Mouse (Mus musculus) kidney, embryonic 14.5 days (tissue): Measurements from ENCODE around the gene Polr2e. TPM values are rescaled to one million over a fixed set of nuclear protein-coding genes. Genes with fewer than 3 reads are reported as not detected.

Experiments
- ATAC-seq: fragments of 200-750 bp; cut with Nextera tagmentation; 2 replicates; pipeline ENCODE4 v1.8.0; 2017; ENCODE audit warnings: moderate number of reproducible peaks, mild to moderate bottlenecking, moderate TSS enrichment, moderate library complexity; ENCODE audit not compliant: low FRiP score, low TSS enrichment
- H3K27ac ChIP-seq: fragments of 300-500 bp; sonication (generic); 2 replicates; pipeline ENCODE4 v1.5.1; 2014; ENCODE audit warnings: low read depth, mild to moderate bottlenecking, low read length, moderate library complexity, mixed read lengths
- H3K27me3 ChIP-seq: fragments of 300-500 bp; sonication (generic); 2 replicates; pipeline ENCODE4 v1.6.1; 2014; ENCODE audit warnings: mild to moderate bottlenecking, low read length; ENCODE audit not compliant: control insufficient read depth, insufficient read depth
- H3K36me3 ChIP-seq: fragments of 300-500 bp; sonication (generic); 2 replicates; pipeline ENCODE4 v1.6.1; 2014; ENCODE audit warnings: low read length, mixed read lengths; ENCODE audit not compliant: control insufficient read depth, insufficient read depth
- H3K4me1 ChIP-seq: fragments of 300-500 bp; sonication (generic); 2 replicates; pipeline ENCODE4 v1.6.1; 2014; ENCODE audit warnings: low read length, mixed read lengths; ENCODE audit not compliant: control insufficient read depth, insufficient read depth
- H3K4me2 ChIP-seq: fragments of 300-500 bp; sonication (generic); replicated peaks from 2 replicates; pipeline ENCODE4 v1.6.1; 2014; ENCODE audit warnings: low read depth, mild to moderate bottlenecking, low read length
- H3K4me3 ChIP-seq: fragments of 300-500 bp; sonication (generic); 2 replicates; pipeline ENCODE4 v1.5.1; 2014; ENCODE audit warnings: mild to moderate bottlenecking, low read length
- H3K9ac ChIP-seq: fragments of 300-500 bp; sonication (generic); 2 replicates; pipeline ENCODE4 v1.6.1; 2014; ENCODE audit warnings: low read depth, mild to moderate bottlenecking, low read length, moderate library complexity
- H3K9me3 ChIP-seq: fragments of 300-500 bp; sonication (generic); 2 replicates; pipeline ENCODE4 v1.6.1; 2016; ENCODE audit warnings: low read length; ENCODE audit not compliant: control insufficient read depth
- WGBS: fragments of 180-500 bp; shearing (Covaris S2); extraction: QIAGEN DNeasy Blood & Tissue Kit; methylation state at CpG from one replicate; pipeline ENCODE4 v1.1.7; 2014; 5-methylcytosine and 5-hydroxymethylcytosine counted together
- polyA plus RNA-seq: library from polyadenylated mRNA; unstranded; fragments of >200 nt; fragmentation: Nextera tagmentation; extraction: Ambion mirVana; gene quantifications from 2 replicates; pipeline ENCODE4 v1.2.1, GENCODE M21; 2014

Polr2e gene
- polyA plus RNA-seq, 1 experiment from 2014 or later = 276 TPM

DNA sequence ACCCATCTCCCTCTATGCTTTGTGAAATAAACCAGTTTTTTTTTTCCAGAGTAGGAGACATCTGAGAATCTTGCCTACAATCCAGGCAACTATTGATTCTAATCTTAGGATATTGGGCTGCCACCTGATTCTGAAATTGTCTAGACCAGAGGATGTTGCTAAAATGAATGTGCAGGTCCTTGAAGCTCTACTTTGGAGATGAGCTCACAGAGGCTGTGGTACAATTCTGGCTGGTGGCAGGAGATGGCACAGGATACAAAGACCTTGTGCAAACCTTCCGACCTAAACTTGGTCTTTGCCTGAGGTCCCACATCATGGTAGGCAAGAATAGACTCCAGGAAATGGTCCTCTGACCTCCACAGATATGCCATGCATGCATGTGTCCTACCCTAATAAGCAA lies 44.0 kb downstream of the Polr2e start:
- peaks cover 9% of the 10 kb centered on the region; the same call in 1 of the 2 replicates for H3K9me3 ChIP-seq
- H3K36me3 ChIP-seq = peaks cover 32% of the 10 kb centered on the region
- 82% methylated on average over 1 of the region's 1 CpGs for WGBS
- no peak overlapping the region for H3K4me2 ChIP-seq
- H3K4me1 ChIP-seq = peaks cover 14% of the 10 kb centered on the region
- no peaks in the 10 kb centered on the region for H3K27me3 ChIP-seq
- H3K9ac ChIP-seq = no peak overlapping the region
- H3K27ac ChIP-seq = no peak overlapping the region
- ATAC-seq = no peak
- no peak overlapping the region for H3K4me3 ChIP-seq

DNA sequence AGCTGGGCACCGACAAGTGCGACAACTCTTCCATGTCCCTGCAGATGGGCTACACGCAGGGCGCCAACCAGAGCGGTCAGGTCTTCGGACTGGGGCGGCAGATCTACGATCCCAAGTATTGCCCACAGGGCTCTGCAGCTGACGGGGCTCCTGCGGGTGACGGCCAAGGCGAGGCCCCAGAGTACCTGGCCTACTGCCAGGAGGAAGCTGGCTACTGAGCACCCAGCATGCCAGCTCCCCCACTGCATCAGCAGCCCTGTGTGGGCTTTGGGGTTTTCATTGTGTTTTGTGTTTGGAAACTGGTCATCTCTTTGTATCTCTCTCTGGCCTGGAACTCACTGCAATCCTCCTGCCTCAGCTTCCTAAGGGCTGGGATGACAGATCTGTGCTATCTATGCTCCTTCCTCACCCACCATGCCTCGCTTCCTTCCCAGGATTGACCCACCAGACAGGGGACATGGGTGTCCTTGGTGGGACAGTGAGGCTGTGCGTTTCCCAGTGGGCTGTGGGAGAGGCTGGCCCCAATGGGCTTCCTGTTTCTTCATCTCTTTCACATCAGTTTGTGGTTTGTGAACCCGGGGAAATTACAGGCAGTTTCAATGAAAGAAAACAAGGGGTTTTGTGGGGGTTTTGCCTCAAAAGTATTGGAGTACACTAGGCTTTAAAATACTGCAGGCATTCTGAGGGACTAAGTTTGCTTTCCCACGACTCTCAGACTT lies 45.0 kb downstream of the Polr2e start:
- Histone ChIP-seq H3K9ac (no peak overlapping the region), H3K9me3 (peaks cover 9% of the 10 kb centered on the region; the same call in 1 of the 2 replicates), H3K27me3 (no peaks in the 10 kb centered on the region), H3K36me3 (peaks cover 32% of the 10 kb centered on the region), H3K27ac (no peak overlapping the region), H3K4me2 (no peak overlapping the region), H3K4me3 (no peak overlapping the region), H3K4me1 (peaks cover 19% of the 10 kb centered on the region)
- ATAC-seq = no peak
- WGBS = 88% methylated on average over 16 of the region's 16 CpGs

DNA sequence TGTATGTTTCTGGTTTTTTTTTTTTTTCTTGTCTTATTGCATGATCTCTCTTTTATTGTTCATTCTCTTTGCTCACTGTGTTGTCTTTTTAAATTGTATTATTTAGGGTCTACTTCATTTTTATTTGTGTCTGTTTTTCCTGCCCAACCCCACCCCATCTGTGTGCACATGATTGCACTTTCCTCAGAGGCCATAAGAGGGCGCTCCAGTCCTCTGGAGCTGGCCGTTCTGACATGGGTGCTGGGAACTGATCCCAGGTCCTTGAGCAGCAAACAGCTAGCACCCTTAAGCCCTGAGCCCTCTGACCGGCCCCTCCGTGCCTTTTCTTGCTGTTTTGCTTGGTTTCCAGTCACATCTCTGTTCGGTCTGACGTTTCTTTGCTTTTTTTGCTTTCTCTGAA lies 48.0 kb downstream of the Polr2e start:
- Histone ChIP-seq H3K4me3 (peak overlapping the region; percentile 14; the same call in 1 of the 2 replicates), H3K36me3 (peaks cover 32% of the 10 kb centered on the region)

DNA sequence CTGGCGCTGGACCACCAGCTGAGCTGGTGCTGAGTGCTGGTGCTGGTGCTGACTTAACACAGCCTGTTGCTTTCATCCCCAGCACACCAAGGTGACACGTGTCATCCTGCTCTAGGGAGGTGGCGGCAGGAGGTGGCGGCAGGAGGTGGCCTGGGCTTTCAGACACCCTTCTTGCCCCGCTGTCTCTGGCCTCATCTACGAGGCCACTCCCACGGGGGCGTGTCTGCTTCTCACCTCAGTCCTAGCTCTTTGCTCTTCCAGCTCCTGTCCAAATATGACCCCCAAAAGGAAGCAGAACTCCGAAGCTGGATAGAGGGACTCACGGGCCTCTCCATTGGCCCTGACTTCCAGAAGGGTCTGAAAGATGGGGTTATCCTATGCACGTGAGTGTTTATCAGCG lies 48.5 kb downstream of the Polr2e start:
- no peaks in the 10 kb centered on the region for H3K27me3 ChIP-seq
- peaks cover 32% of the 10 kb centered on the region for H3K36me3 ChIP-seq
- 58% methylated on average over 12 of the region's 12 CpGs for WGBS
- no peak for ATAC-seq
- H3K27ac ChIP-seq = no peak overlapping the region
- no peak overlapping the region for H3K9ac ChIP-seq
- H3K4me1 ChIP-seq = peaks cover 25% of the 10 kb centered on the region
- peaks cover 9% of the 10 kb centered on the region; the same call in 1 of the 2 replicates for H3K9me3 ChIP-seq
- H3K4me3 ChIP-seq = peak overlapping the region; percentile 14
- H3K4me2 ChIP-seq = no peak overlapping the region; the same call in 1 of the 2 replicates

More for the DNA sequence above, 48.0 kb downstream of the Polr2e start:
- 82% methylated on average over 6 of the region's 6 CpGs for WGBS
- Histone ChIP-seq H3K4me1 (peaks cover 25% of the 10 kb centered on the region), H3K27ac (no peak overlapping the region), H3K9ac (no peak overlapping the region), H3K27me3 (no peaks in the 10 kb centered on the region), H3K4me2 (no peak overlapping the region), H3K9me3 (peaks cover 9% of the 10 kb centered on the region; the same call in 1 of the 2 replicates)
- no peak for ATAC-seq

DNA sequence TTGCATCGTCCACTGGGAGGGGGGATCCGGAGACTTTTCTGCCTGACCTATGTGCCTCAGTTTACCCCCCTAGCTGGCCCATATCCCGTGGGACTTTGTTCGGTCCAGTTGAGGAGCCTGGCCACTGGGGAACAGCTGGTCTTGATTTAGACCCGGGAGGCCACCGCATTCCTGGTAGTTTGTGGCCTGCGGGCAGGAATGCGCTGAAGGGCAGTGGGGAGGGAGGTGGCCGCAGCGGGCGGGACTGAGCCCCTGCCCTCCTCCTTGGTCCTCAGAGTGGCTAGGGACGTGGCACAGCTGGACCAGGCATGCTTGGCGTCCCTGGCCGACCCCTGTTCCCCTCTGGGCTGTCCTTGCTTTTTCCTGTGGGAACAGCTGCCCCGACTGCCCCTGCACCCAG lies 49.7 kb downstream of the Polr2e start:
- H3K36me3 ChIP-seq = peaks cover 32% of the 10 kb centered on the region
- peak overlapping the region; percentile 52 for H3K4me3 ChIP-seq
- H3K9me3 ChIP-seq = peaks cover 9% of the 10 kb centered on the region; the same call in 1 of the 2 replicates
- H3K4me1 ChIP-seq = peaks cover 25% of the 10 kb centered on the region
- H3K27me3 ChIP-seq = no peaks in the 10 kb centered on the region
- 8% methylated on average over 15 of the region's 15 CpGs for WGBS
- no peak for ATAC-seq
- peak overlapping the region; percentile 64 for H3K9ac ChIP-seq
- no peak overlapping the region for H3K27ac ChIP-seq
- peak overlapping the region; percentile 59 for H3K4me2 ChIP-seq

DNA sequence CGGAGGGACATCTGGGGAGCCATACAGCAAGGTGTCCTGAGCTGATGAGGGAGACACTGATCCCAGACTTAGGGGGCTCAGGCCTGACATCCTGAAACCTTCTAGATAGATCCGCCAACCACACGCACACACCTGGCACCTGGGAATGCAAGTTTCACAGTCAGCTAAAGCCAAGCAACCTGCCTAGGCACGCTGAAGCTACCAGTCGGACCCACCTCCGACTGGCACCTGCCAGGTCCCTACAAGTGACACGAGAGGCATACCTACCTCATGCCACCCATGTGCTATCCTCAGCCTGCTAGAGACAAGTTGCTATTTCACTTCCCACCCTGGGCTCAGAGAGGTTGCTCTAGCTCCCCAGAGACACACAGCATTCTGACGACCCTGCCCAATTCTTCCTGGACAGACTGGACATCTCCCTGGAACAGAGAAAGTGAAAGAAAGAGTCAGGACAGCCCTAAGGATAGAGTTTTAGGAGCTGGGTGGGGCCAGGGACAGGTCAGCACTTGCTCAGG lies 50.3 kb downstream of the Polr2e start:
- WGBS = 36% methylated on average over 8 of the region's 8 CpGs
- H3K9me3 ChIP-seq = peaks cover 9% of the 10 kb centered on the region; the same call in 1 of the 2 replicates
- H3K4me2 ChIP-seq = peak overlapping the region; percentile 59
- H3K27ac ChIP-seq = peak overlapping the region; percentile 84; the same call in 1 of the 2 replicates
- ATAC-seq = no peak
- peaks cover 25% of the 10 kb centered on the region for H3K4me1 ChIP-seq
- H3K27me3 ChIP-seq = no peaks in the 10 kb centered on the region
- H3K36me3 ChIP-seq = peaks cover 32% of the 10 kb centered on the region
- peak overlapping the region; percentile 52 for H3K4me3 ChIP-seq
- H3K9ac ChIP-seq = peak overlapping the region; percentile 64; the same call in 1 of the 2 replicates

DNA sequence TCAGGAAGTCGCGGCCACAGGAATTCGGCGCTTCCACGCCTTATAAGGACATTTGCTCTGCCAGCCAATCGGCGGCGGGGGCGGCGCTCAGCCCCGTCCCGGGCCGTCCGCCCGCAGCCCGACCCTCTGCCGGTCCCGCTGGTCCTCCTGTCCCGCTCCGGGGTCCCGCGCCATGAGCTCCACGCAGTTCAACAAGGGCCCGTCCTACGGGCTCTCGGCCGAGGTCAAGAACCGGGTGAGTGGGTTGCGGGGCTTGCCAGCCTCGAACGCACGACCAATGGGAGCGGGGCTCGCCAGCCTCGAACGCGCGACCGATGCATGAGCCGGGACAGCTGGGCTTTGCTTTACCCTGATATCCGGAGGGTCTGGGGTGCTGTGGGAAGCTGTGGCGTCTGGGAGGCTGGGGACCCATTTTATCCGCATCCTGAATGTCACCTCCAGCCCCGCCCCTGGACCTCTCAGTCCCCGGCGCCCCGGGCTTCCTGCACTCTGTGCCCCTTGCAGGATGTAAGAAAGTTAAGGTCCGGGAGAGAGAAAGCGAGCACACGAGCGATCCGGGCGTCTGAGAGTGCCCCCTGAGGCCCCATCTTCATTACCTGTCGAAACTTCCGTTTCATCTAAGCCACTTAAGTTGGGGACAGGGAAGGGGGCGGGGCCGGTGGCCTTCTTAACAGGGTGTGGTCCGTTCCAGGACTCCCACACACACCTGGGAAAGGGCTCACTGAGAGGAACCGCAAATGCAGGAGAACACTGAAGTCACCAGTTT lies 50.9 kb downstream of the Polr2e start, which contains the start of gene Cnn2:
TSS of gene Cnn2 (plus strand) at position 79 of the 766 bp plus-strand sequence.
- WGBS = under 1% methylated on average over 59 of the region's 59 CpGs
- Histone ChIP-seq H3K36me3 (peaks cover 30% of the 10 kb centered on the region), H3K4me1 (peaks cover 25% of the 10 kb centered on the region), H3K4me2 (peak within 1 kb of the TSS; percentile 59), H3K9me3 (peaks cover 9% of the 10 kb centered on the region; the same call in 1 of the 2 replicates), H3K27ac (peak within 1 kb of the TSS; percentile 84), H3K9ac (peak within 1 kb of the TSS; percentile 64), H3K4me3 (peak within 1 kb of the TSS; percentile 52), H3K27me3 (no peaks in the 10 kb centered on the region)
- ATAC-seq = peak; percentile 2; the same call in 1 of the 2 replicates

DNA sequence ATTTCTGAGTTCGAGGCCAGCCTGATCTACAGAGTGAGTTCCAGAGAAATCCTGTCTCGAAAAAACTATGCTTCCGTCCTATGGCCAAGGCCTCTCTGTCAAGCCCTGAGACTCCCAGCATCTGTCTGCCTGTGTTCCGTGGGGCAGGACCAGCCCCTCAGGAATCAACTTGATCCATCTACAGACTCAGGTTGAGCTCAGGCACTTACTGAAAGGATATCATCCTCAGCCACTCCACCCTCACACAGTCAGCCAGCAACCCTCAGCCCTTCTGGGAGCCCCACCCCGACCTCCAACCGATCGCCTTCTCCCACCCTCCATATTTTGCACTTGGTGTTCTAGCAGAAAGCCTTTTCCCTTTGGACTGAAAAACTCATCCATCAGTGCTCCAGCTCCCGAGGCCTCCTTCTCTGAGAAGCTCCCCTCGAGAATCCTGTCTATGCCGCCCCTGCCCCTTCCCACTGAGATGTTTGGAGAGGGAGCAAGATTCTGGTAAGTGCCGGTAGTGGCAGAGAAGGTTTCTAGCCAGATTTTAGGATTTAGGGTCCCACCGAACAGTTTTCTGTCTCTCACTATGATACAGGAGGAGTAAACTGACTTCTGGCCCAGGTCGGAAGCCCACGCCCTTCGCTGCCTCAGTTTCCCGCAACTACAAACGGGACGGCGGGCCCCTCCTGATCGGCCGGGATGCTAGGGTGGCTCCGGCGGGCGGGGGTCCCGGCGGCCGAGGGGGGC lies 51.7 kb downstream of the Polr2e start:
- Histone ChIP-seq H3K36me3 (peaks cover 22% of the 10 kb centered on the region), H3K27ac (peak overlapping the region; percentile 84), H3K4me2 (peak overlapping the region; percentile 59), H3K9me3 (peaks cover 9% of the 10 kb centered on the region; the same call in 1 of the 2 replicates), H3K9ac (peak overlapping the region; percentile 64), H3K4me1 (peaks cover 32% of the 10 kb centered on the region), H3K27me3 (no peaks in the 10 kb centered on the region), H3K4me3 (peak overlapping the region; percentile 52)
- 10% methylated on average over 27 of the region's 27 CpGs for WGBS
- ATAC-seq = no peak
